Mouse (Mus musculus) hindbrain, embryonic 11.5 days (tissue): Measurements from ENCODE around the gene Hoxa5. TPM values are rescaled to one million over a fixed set of nuclear protein-coding genes. Genes with fewer than 3 reads are reported as not detected.

Experiments
- ATAC-seq: fragments of 200-750 bp; cut with Nextera tagmentation; 2 replicates; pipeline ENCODE4 v1.8.0; 2017; ENCODE audit warnings: mild to moderate bottlenecking, moderate TSS enrichment, moderate library complexity; ENCODE audit not compliant: low FRiP score
- DNase-seq: peaks from one replicate; pipeline ENCODE4 v3.0.0-alpha.2; 2015; ENCODE audit warnings: low spot score
- H3K27ac ChIP-seq: fragments of 300-500 bp; sonication (generic); 2 replicates; pipeline ENCODE4 v1.5.1; 2014; ENCODE audit warnings: mild to moderate bottlenecking, low read depth, low read length
- H3K27me3 ChIP-seq: fragments of 300-500 bp; sonication (generic); 2 replicates; pipeline ENCODE4 v1.6.1; 2014; ENCODE audit warnings: mild to moderate bottlenecking, low read length, moderate library complexity, mixed read lengths; ENCODE audit not compliant: control insufficient read depth, insufficient read depth
- H3K36me3 ChIP-seq: fragments of 300-500 bp; sonication (generic); 2 replicates; pipeline ENCODE4 v1.6.1; 2014; ENCODE audit warnings: mild to moderate bottlenecking, low read length, moderate library complexity, mixed read lengths; ENCODE audit not compliant: control insufficient read depth, insufficient read depth
- H3K4me1 ChIP-seq: fragments of 300-500 bp; sonication (generic); replicated peaks from 2 replicates; pipeline ENCODE4 v1.6.1; 2014; ENCODE audit warnings: low read length, mixed read lengths; ENCODE audit not compliant: control insufficient read depth, insufficient read depth
- H3K4me2 ChIP-seq: fragments of 300-500 bp; sonication (generic); replicated peaks from 2 replicates; pipeline ENCODE4 v1.6.1; 2014; ENCODE audit warnings: mild to moderate bottlenecking, low read depth, low read length
- H3K4me3 ChIP-seq: fragments of 300-500 bp; sonication (generic); 2 replicates; pipeline ENCODE4 v1.5.1; 2014; ENCODE audit warnings: low read depth, low read length
- H3K9ac ChIP-seq: fragments of 300-500 bp; sonication (generic); 2 replicates; pipeline ENCODE4 v1.6.1; 2014; ENCODE audit warnings: low read depth, low read length
- H3K9me3 ChIP-seq: fragments of 300-500 bp; sonication (generic); 2 replicates; pipeline ENCODE4 v1.6.1; 2016; ENCODE audit warnings: low read length; ENCODE audit not compliant: control insufficient read depth
- WGBS: fragments of 180-500 bp; shearing (Covaris S2); extraction: QIAGEN DNeasy Blood & Tissue Kit; methylation state at CpG from one replicate; pipeline ENCODE4 v1.1.7; 2014; 5-methylcytosine and 5-hydroxymethylcytosine counted together
- polyA plus RNA-seq: library from polyadenylated mRNA; unstranded; fragments of >200 nt; fragmentation: Nextera tagmentation; extraction: Ambion mirVana; gene quantifications from 2 replicates; pipeline ENCODE4 v1.2.1, GENCODE M21; 2014

Hoxa5 gene
- polyA plus RNA-seq, 1 experiment from 2014 or later: 23.8 TPM

GRCm38 (mm10) chr6:52176391-52176790 lies 28.0 kb downstream of the Hoxa5 start:
- ATAC-seq (no peak; the same call in 1 of the 2 replicates), DNase-seq (peak; percentile 73)
- H3K27me3 ChIP-seq: peaks cover 65% of the 10 kb centered on the region
- WGBS: under 1% methylated on average over 6 of the region's 6 CpGs
- H3K9me3 ChIP-seq: no peaks in the 10 kb centered on the region
- H3K4me2 ChIP-seq: peak overlapping the region; percentile 55
- H3K27ac ChIP-seq: peak overlapping the region; percentile 99
- H3K4me1 ChIP-seq: 0 out of 2 replicates have a peak, but pooled peaks cover 3% of the 10 kb centered on the region
- peak overlapping the region; percentile 97 for H3K9ac ChIP-seq
- H3K36me3 ChIP-seq: no peaks in the 10 kb centered on the region
- peak overlapping the region; percentile 76 for H3K4me3 ChIP-seq

- Histone ChIP-seq H3K4me2 (peak overlapping the region; percentile 55), H3K4me3 (peak overlapping the region; percentile 76), H3K27me3 (peaks cover 65% of the 10 kb centered on the region), H3K9me3 (no peaks in the 10 kb centered on the region), H3K27ac (peak overlapping the region; percentile 99), H3K36me3 (no peaks in the 10 kb centered on the region), H3K9ac (peak overlapping the region; percentile 97), H3K4me1 (peaks cover 4% of the 10 kb centered on the region; the same call in 1 of the 2 replicates)
- peak; percentile 78 for DNase-seq
- ATAC-seq: peak; percentile 66
- WGBS: 0% methylated on average over 5 of the region's 35 CpGs
These were observed 28.5 kb downstream of the Hoxa5 start for GRCm38 (mm10) chr6:52175864-52176263.

- Histone ChIP-seq H3K9ac (peak overlapping the region; percentile 97), H3K36me3 (no peaks in the 10 kb centered on the region), H3K27ac (peak overlapping the region; percentile 99), H3K9me3 (no peaks in the 10 kb centered on the region), H3K4me1 (peaks cover 8% of the 10 kb centered on the region; the same call in 1 of the 2 replicates), H3K4me2 (peak overlapping the region; percentile 55), H3K4me3 (peak overlapping the region; percentile 76), H3K27me3 (peaks cover 63% of the 10 kb centered on the region)
- peak; percentile 81 for DNase-seq
- peak; percentile 58 for ATAC-seq
- WGBS: under 1% methylated on average over 34 of the region's 41 CpGs
These were observed 29.2 kb downstream of the Hoxa5 start for GRCm38 (mm10) chr6:52174968-52175751.

GRCm38 (mm10) chr6:52173648-52174047 lies 30.7 kb downstream of the Hoxa5 start:
- peak overlapping the region; percentile 76 for H3K4me3 ChIP-seq
- no peaks in the 10 kb centered on the region for H3K9me3 ChIP-seq
- H3K27me3 ChIP-seq: peaks cover 58% of the 10 kb centered on the region
- DNase-seq (no peak), ATAC-seq (no peak)
- peak overlapping the region; percentile 88 for H3K4me2 ChIP-seq
- peak overlapping the region; percentile 85 for H3K27ac ChIP-seq
- 2% methylated on average over 4 of the region's 4 CpGs for WGBS
- H3K36me3 ChIP-seq: no peaks in the 10 kb centered on the region
- H3K9ac ChIP-seq: peak overlapping the region; percentile 60
- H3K4me1 ChIP-seq: peaks cover 8% of the 10 kb centered on the region; the same call in 1 of the 2 replicates

- Histone ChIP-seq H3K27me3 (peaks cover 56% of the 10 kb centered on the region), H3K4me2 (peak overlapping the region; percentile 88), H3K27ac (peak overlapping the region; percentile 100), H3K4me3 (peak overlapping the region; percentile 76), H3K9me3 (no peaks in the 10 kb centered on the region), H3K9ac (peak overlapping the region; percentile 68), H3K36me3 (no peaks in the 10 kb centered on the region), H3K4me1 (peaks cover 8% of the 10 kb centered on the region; the same call in 1 of the 2 replicates)
- under 1% methylated on average over 35 of the region's 35 CpGs for WGBS
- ATAC-seq (peak; percentile 62), DNase-seq (peak; percentile 94)
These were observed 31.9 kb downstream of the Hoxa5 start for GRCm38 (mm10) chr6:52172501-52172900.

- H3K9me3 ChIP-seq: no peaks in the 10 kb centered on the region
- peak overlapping the region; percentile 88 for H3K4me2 ChIP-seq
- H3K4me1 ChIP-seq: peaks cover 8% of the 10 kb centered on the region; the same call in 1 of the 2 replicates
- H3K4me3 ChIP-seq: peak overlapping the region; percentile 76
- peak overlapping the region; percentile 100 for H3K27ac ChIP-seq
- 11% methylated on average over 7 of the region's 7 CpGs for WGBS
- ATAC-seq (no peak), DNase-seq (no peak)
- no peaks in the 10 kb centered on the region for H3K36me3 ChIP-seq
- peak overlapping the region; percentile 68 for H3K9ac ChIP-seq
- H3K27me3 ChIP-seq: peaks cover 54% of the 10 kb centered on the region
These were observed 32.4 kb downstream of the Hoxa5 start for GRCm38 (mm10) chr6:52171938-52172337.

GRCm38 (mm10) chr6:52171331-52171730 lies 33.1 kb downstream of the Hoxa5 start:
- Histone ChIP-seq H3K27me3 (peaks cover 54% of the 10 kb centered on the region), H3K9ac (peak overlapping the region; percentile 68), H3K4me2 (peak overlapping the region; percentile 88), H3K4me3 (peak overlapping the region; percentile 76), H3K4me1 (peaks cover 8% of the 10 kb centered on the region; the same call in 1 of the 2 replicates), H3K36me3 (no peaks in the 10 kb centered on the region), H3K9me3 (no peaks in the 10 kb centered on the region), H3K27ac (peak overlapping the region; percentile 100)
- DNase-seq: no peak
- 1% methylated on average over 4 of the region's 4 CpGs for WGBS
- ATAC-seq: no peak; the same call in 1 of the 2 replicates

- Histone ChIP-seq H3K9me3 (no peaks in the 10 kb centered on the region), H3K4me3 (peak overlapping the region; percentile 76), H3K36me3 (no peaks in the 10 kb centered on the region), H3K9ac (peak overlapping the region; percentile 68), H3K4me2 (peak overlapping the region; percentile 88), H3K27ac (peak overlapping the region; percentile 100), H3K4me1 (peaks cover 8% of the 10 kb centered on the region; the same call in 1 of the 2 replicates), H3K27me3 (peaks cover 52% of the 10 kb centered on the region)
- ATAC-seq: no peak
- 15% methylated on average over 5 of the region's 5 CpGs for WGBS
- no peak for DNase-seq
These were observed 33.5 kb downstream of the Hoxa5 start for GRCm38 (mm10) chr6:52170898-52171223.
